Mouse (Mus musculus) heart, embryonic 12.5 days (tissue): ENCODE measurements around the gene Fam198a. TPM values are rescaled to one million over a fixed set of nuclear protein-coding genes. Genes with fewer than 3 reads are reported as not detected.

ENCODE experiments used
- ATAC-seq: fragments of 200-750 bp; cut with Nextera tagmentation; 2 replicates; pipeline ENCODE4 v1.8.0; 2017; ENCODE audit warnings: moderate TSS enrichment, moderate library complexity; ENCODE audit not compliant: insufficient number of reproducible peaks, low FRiP score
- H3K27ac ChIP-seq: fragments of 300-500 bp; sonication (generic); 2 replicates; pipeline ENCODE4 v1.5.1; 2016; ENCODE audit warnings: mild to moderate bottlenecking, moderate library complexity; ENCODE audit not compliant: poor library complexity, severe bottlenecking
- H3K27me3 ChIP-seq: fragments of 300-500 bp; sonication (generic); replicated peaks from 2 replicates; pipeline ENCODE4 v1.6.1; 2016; ENCODE audit warnings: mild to moderate bottlenecking, moderate library complexity
- H3K36me3 ChIP-seq: fragments of 300-500 bp; sonication (generic); 2 replicates; pipeline ENCODE4 v1.6.1; 2016; ENCODE audit warnings: mild to moderate bottlenecking, moderate library complexity
- H3K4me1 ChIP-seq: fragments of 300-500 bp; sonication (generic); replicated peaks from 2 replicates; pipeline ENCODE4 v1.6.1; 2016; ENCODE audit warnings: mild to moderate bottlenecking
- H3K4me2 ChIP-seq: fragments of 300-500 bp; sonication (generic); 2 replicates; pipeline ENCODE4 v1.6.1; 2016; ENCODE audit warnings: mild to moderate bottlenecking, moderate library complexity
- H3K4me3 ChIP-seq: fragments of 300-500 bp; sonication (generic); 2 replicates; pipeline ENCODE4 v1.5.1; 2016; ENCODE audit warnings: mild to moderate bottlenecking
- H3K9ac ChIP-seq: fragments of 300-500 bp; sonication (generic); 2 replicates; pipeline ENCODE4 v1.6.1; 2016; ENCODE audit warnings: mild to moderate bottlenecking, moderate library complexity
- H3K9me3 ChIP-seq: fragments of 300-500 bp; sonication (generic); replicated peaks from 2 replicates; pipeline ENCODE4 v1.6.1; 2016; ENCODE audit warnings: mild to moderate bottlenecking, moderate library complexity
- WGBS: fragments of 180-500 bp; shearing (Covaris S2); methylation state at CpG from one replicate; pipeline ENCODE4 v1.1.7; 2016; 5-methylcytosine and 5-hydroxymethylcytosine counted together
- polyA plus RNA-seq: library from polyadenylated mRNA; unstranded; fragments of >200 nt; fragmentation: Nextera tagmentation; extraction: Ambion mirVana; gene quantifications from 2 replicates; pipeline ENCODE4 v1.2.1, GENCODE M21; 2016

The Fam198a gene
- polyA plus RNA-seq, 1 experiment from 2014 or later = 1.00 TPM

DNA sequence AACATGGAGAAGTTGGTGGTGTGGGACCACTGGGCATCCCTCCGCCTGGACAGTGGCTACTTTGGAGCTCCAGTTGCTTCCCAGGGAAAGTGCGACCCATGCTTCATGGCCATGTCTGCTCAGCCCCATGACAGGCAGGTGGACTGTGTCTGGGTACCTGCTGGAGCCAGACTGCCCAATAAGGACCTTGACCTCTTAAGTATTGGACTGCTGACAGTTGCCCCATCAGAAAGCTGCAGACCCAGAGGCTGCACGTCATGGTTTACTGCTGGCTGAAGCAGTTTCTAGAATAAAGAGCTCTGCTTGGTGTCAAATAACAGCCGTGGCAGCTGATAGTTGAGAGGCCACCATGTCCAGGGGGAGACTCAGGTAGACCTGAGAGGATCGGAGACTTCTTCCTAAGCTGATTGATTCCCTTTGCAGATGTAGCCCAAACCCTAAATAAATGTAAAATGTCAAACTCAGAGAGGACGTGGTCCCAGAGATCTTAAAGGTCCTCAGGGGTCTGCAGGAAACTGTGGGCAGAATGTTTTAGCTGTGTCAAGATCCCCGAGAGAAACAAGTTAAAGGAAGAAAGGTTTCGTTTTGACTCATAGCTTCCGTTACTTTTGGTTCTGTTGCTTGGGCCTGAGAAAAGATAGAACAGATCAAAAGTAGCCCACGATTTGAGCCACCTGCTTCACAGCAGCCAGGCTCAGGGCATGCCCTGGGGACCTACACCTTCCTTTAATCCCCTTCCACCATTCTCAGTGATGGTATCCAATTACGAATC lies 24.0 kb upstream of the Fam198a start:
- no peak overlapping the region for H3K9ac ChIP-seq
- no peak overlapping the region for H3K4me2 ChIP-seq
- H3K4me3 ChIP-seq = no peak overlapping the region
- WGBS = 48% methylated on average over 11 of the region's 11 CpGs
- H3K4me1 ChIP-seq = peaks cover 3% of the 10 kb centered on the region
- no peak overlapping the region for H3K27ac ChIP-seq
- ATAC-seq = no peak
- no peaks in the 10 kb centered on the region for H3K9me3 ChIP-seq
- peaks cover 4% of the 10 kb centered on the region; the same call in 1 of the 2 replicates for H3K27me3 ChIP-seq
- no peaks in the 10 kb centered on the region for H3K36me3 ChIP-seq

DNA sequence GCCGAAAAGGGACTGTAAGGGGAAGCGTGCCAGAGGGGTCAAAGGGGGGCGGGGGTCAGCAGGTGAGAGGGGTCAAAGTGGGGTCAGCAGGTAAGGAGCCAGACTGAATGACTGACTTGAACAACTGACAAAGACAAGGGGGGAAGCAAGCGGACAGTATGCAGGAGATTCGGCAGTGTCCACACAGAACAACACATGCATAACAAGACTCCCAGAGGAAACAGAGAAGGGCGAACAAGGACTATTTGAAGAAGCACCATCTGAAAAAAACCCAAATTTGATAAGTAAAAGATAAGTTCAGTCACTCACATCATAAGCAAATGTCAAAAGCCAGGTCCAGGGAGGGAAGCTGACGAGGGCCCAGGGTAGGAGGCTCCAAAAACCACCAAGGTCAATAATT lies 23.1 kb upstream of the Fam198a start:
- H3K36me3 ChIP-seq = no peaks in the 10 kb centered on the region
- no peak overlapping the region for H3K9ac ChIP-seq
- ATAC-seq = no peak
- 71% methylated on average over 7 of the region's 7 CpGs for WGBS
- H3K9me3 ChIP-seq = no peaks in the 10 kb centered on the region
- H3K27ac ChIP-seq = no peak overlapping the region
- no peak overlapping the region for H3K4me2 ChIP-seq
- peaks cover 9% of the 10 kb centered on the region for H3K27me3 ChIP-seq
- no peak overlapping the region for H3K4me3 ChIP-seq
- peaks cover 3% of the 10 kb centered on the region for H3K4me1 ChIP-seq

DNA sequence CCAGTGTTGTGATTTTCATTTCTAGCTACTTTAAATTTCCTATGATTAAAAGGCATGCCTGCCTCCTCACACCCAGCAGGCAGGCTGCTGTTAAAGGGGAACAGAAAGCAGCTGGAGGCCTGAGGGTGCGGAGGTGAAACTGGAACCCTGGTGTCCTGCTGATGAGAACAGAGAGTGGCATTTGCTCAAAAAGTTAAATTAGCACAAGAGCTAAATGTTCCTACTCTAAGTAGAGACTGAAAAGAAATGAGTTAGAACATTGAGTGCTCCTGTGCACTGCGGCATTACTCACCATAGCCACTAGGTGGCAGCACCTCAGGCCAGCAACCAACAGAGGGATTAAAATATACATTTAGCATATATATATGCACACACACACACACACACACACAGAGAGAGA lies 22.3 kb upstream of the Fam198a start:
- H3K4me3 ChIP-seq = no peak overlapping the region
- no peaks in the 10 kb centered on the region for H3K9me3 ChIP-seq
- H3K4me1 ChIP-seq = peaks cover 3% of the 10 kb centered on the region
- no peak for ATAC-seq
- H3K27ac ChIP-seq = no peak overlapping the region
- no peak overlapping the region for H3K9ac ChIP-seq
- 17% methylated on average over 2 of the region's 2 CpGs for WGBS
- H3K36me3 ChIP-seq = no peaks in the 10 kb centered on the region
- no peak overlapping the region for H3K4me2 ChIP-seq
- H3K27me3 ChIP-seq = peaks cover 11% of the 10 kb centered on the region

DNA sequence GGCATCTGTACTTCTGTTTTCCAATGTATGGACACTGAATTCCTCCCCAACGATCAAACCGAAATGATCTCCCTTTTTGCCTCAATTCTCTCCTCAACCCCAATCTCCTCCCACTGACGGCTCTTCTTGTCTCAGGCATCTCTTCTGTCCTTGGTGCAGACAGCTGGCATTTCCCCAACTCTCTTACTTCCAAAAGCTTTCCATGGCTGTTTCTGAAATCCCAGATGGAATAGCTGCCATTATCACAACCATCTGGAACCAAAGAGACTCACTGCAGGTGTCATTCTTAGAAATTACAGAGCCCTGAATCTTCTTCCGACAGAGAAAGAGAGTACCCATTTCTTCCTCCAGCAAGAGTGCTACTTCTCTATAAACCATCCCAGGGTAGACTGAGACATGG lies 15.9 kb upstream of the Fam198a start:
- 75% methylated on average over 4 of the region's 4 CpGs for WGBS
- no peak overlapping the region for H3K9ac ChIP-seq
- H3K4me1 ChIP-seq = no peaks in the 10 kb centered on the region

DNA sequence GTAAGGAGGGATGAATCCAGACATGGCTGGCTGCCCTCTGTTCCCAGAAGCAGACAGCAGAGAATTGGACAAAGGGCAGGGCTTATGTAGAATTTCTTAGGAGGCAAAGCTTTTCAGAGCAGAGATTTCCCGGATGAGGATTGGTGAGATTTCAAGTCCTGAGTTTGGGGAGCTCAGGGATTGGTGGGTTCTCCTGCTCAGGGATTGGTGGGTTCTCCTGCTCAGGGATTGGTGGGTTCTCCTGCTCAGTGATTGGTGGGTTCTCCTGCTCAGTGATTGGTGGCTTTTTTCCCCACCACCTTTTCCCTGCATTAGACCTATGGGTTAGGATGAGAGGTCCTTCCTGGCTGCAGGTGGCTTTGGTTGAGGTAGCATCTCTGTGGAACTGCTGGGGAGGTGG lies 13.8 kb upstream of the Fam198a start:
- no peak overlapping the region for H3K4me2 ChIP-seq
- H3K9me3 ChIP-seq = no peaks in the 10 kb centered on the region
- no peak for ATAC-seq
- WGBS = 65% methylated on average over 1 of the region's 1 CpGs
- no peak overlapping the region for H3K9ac ChIP-seq
- H3K4me3 ChIP-seq = no peak overlapping the region
- peaks cover 15% of the 10 kb centered on the region for H3K27me3 ChIP-seq
- H3K36me3 ChIP-seq = no peaks in the 10 kb centered on the region
- H3K4me1 ChIP-seq = no peaks in the 10 kb centered on the region
- no peak overlapping the region for H3K27ac ChIP-seq

More for the DNA sequence above, 15.9 kb upstream of the Fam198a start:
- Histone ChIP-seq H3K27ac (no peak overlapping the region), H3K4me2 (no peak overlapping the region), H3K9me3 (no peaks in the 10 kb centered on the region), H3K4me3 (no peak overlapping the region), H3K36me3 (no peaks in the 10 kb centered on the region), H3K27me3 (peaks cover 15% of the 10 kb centered on the region)
- no peak for ATAC-seq

DNA sequence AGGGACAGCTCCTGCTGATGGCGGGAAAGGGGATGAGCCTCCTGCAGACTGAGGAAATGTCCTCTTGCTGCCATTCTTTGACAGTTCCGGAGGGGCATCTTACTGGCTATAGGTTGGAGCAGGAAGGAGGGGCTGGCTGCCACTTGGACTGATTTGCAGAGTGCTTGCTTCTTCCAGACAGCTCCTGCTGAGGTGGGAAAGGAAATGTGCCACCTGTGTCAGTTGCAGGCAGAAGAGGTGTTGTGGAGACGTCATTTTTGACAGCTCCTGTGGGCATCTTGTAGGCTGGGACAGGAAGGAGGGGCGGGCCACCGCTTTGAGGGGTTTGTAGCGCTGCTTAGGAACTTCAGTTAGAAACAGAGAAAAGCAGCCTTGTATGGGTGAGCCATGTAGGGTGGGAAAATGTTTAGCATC lies 13.3 kb upstream of the Fam198a start:
- Histone ChIP-seq H3K9ac (no peak overlapping the region), H3K36me3 (no peaks in the 10 kb centered on the region), H3K27me3 (peaks cover 13% of the 10 kb centered on the region), H3K4me1 (no peaks in the 10 kb centered on the region), H3K9me3 (no peaks in the 10 kb centered on the region), H3K4me2 (peak overlapping the region; percentile 65), H3K27ac (no peak overlapping the region), H3K4me3 (peak overlapping the region; percentile 41; the same call in 1 of the 2 replicates)
- no peak for ATAC-seq
- 50% methylated on average over 6 of the region's 6 CpGs for WGBS

DNA sequence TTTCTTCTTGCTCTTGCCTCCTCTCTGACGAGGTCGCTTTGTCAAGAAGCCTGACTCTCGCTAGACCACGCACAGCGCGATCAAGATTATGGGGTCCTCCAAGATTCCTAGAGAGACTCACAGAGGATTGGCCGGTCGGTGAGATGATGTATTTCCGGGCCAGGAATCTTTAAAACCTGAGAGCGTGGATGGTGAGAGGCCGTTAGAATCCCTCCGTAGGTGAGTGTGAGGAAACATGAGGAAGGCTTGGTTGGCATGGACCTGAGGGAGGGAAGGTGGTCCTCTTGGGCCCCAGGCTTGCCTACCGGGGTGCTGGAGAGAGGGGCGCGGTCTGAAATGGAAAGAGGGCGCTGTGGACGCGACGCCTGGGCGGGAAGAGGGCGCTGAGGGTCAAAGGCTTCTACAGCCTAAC lies 12.8 kb upstream of the Fam198a start:
- H3K36me3 ChIP-seq = no peaks in the 10 kb centered on the region
- 51% methylated on average over 21 of the region's 21 CpGs for WGBS
- peak overlapping the region; percentile 65 for H3K4me2 ChIP-seq
- no peak overlapping the region for H3K27ac ChIP-seq
- no peaks in the 10 kb centered on the region for H3K4me1 ChIP-seq
- H3K4me3 ChIP-seq = peak overlapping the region; percentile 41
- 0 out of 2 replicates have a peak overlapping the region, but pooled peaks have one; percentile 28 for H3K9ac ChIP-seq
- H3K9me3 ChIP-seq = no peaks in the 10 kb centered on the region
- ATAC-seq = 0 out of 2 replicates have a peak, but pooled peaks have one; percentile 29
- peaks cover 8% of the 10 kb centered on the region for H3K27me3 ChIP-seq

DNA sequence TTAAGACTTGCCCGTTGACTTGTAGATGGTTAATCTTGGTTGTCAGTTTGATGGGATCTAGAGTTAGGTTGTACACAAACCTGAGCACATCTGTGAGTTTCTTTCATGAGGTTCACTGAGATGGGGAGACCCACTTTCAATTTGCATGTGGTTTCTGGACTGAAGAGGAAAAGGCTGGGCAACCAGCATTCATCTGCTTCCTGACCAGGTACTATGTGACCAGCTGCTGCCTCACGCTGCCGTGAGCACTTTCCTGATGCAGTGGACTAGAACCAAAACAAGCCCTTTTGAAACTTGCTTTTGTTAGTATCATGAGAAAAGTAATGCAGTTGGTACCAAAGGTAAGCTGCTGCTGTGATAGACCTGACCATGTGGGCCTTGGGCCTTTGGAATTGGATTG lies 7.8 kb upstream of the Fam198a start:
- H3K27ac ChIP-seq = no peak overlapping the region
- H3K4me2 ChIP-seq = no peak overlapping the region
- no peaks in the 10 kb centered on the region for H3K9me3 ChIP-seq
- WGBS = 81% methylated on average over 3 of the region's 3 CpGs
- H3K36me3 ChIP-seq = no peaks in the 10 kb centered on the region
- H3K4me3 ChIP-seq = no peak overlapping the region
- ATAC-seq = no peak
- H3K9ac ChIP-seq = no peak overlapping the region
- H3K27me3 ChIP-seq = no peaks in the 10 kb centered on the region
- H3K4me1 ChIP-seq = no peaks in the 10 kb centered on the region

DNA sequence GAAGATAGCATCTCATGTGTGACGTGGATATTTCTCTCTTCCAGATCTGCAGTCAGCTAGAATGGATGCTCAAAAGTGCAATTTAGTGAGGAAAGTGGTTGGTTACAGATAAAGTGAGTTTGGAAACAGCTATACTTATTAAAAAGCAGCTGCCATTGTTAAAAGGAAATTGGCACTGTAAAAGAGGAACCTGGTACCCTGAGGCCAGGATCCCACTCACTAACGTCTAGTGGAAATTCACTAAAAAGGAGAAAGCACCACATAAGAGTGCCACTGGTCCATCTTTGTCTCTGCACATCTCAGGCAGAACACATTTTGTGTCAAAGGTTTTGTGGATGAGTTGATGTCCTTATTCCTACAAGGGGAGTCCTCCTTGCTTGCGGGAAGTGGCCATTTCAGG lies 7.2 kb upstream of the Fam198a start:
- Histone ChIP-seq H3K4me1 (no peaks in the 10 kb centered on the region), H3K4me2 (no peak overlapping the region), H3K27ac (no peak overlapping the region), H3K9ac (no peak overlapping the region), H3K27me3 (no peaks in the 10 kb centered on the region), H3K4me3 (no peak overlapping the region), H3K36me3 (no peaks in the 10 kb centered on the region), H3K9me3 (no peaks in the 10 kb centered on the region)
- WGBS = 77% methylated on average over 3 of the region's 3 CpGs
- no peak for ATAC-seq

DNA sequence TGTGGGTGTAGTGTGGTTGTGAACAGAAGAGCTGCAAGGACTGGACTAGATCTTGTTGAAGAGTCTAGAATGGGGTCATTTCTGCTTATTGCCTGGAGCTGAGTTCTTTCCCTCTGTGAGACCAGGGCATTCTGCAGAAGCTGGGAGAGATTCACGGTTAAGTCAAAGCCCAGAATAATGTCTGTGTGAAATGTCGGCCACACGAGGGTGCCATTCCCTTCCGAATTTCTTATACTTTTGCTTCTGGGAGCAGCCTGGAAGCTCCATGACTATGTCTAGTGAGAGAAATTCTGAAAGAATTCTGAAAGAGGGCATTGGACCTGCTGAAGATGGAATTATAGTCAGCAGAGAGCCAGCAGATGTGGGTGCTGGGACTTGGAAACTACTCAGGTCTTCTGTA lies 3.0 kb upstream of the Fam198a start:
- H3K27ac ChIP-seq = no peak overlapping the region
- H3K9me3 ChIP-seq = no peaks in the 10 kb centered on the region
- no peak overlapping the region for H3K9ac ChIP-seq
- ATAC-seq = no peak
- H3K4me3 ChIP-seq = no peak overlapping the region
- no peaks in the 10 kb centered on the region; the same call in 1 of the 2 replicates for H3K27me3 ChIP-seq
- no peaks in the 10 kb centered on the region for H3K36me3 ChIP-seq
- no peak overlapping the region for H3K4me2 ChIP-seq
- WGBS = 8% methylated on average over 4 of the region's 4 CpGs
- peaks cover 11% of the 10 kb centered on the region for H3K4me1 ChIP-seq

DNA sequence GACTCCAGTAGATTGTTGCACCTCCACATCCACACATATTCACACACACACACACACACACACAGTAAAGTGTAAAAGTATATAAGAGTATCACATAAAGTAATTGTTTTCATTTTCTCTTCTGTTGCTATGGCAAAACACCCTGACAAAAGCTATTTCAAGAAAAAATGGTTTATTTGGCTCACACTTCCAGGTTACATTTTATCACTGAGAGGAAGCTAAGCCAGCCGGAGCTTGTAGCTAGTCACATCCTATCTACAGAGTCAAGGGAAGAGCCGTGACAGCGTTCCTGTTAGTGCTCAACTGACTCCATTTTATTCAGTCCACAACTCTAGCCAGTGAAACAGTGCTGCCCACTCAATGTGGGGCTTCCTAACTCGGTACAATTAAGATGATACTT lies 2.4 kb upstream of the Fam198a start:
- Histone ChIP-seq H3K9me3 (no peaks in the 10 kb centered on the region), H3K4me2 (no peak overlapping the region), H3K9ac (no peak overlapping the region), H3K36me3 (no peaks in the 10 kb centered on the region), H3K27me3 (no peaks in the 10 kb centered on the region; the same call in 1 of the 2 replicates), H3K27ac (no peak overlapping the region), H3K4me1 (peaks cover 11% of the 10 kb centered on the region), H3K4me3 (no peak overlapping the region)
- whole genome bisulfite sequencing = 34% methylated on average over 4 of the region's 4 CpGs
- no peak for ATAC-seq

DNA sequence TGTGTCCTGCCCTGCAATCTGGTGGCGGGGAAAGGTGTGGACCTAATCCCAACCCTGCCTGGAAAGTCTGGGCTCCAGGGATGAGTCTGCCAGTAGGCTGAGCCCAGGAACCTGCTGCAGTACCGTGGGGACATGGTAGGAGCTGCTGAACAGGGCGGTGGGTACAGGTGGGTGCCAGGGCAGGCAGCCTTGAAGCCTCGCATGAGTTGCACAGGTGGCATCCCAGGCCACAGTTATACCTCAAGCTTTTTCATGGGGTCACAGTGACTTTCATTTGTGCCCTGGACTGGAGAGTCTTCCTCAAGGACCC lies 281 bp downstream of the Fam198a start:
- Histone ChIP-seq H3K27me3 (no peaks in the 10 kb centered on the region; the same call in 1 of the 2 replicates), H3K27ac (no peak overlapping the region)
- WGBS = 36% methylated on average over 4 of the region's 4 CpGs

More for the DNA sequence above, 281 bp downstream of the Fam198a start:
- H3K4me2 ChIP-seq = peak overlapping the region; percentile 64
- no peak for ATAC-seq
- H3K9me3 ChIP-seq = no peaks in the 10 kb centered on the region
- H3K4me3 ChIP-seq = peak overlapping the region; percentile 34
- H3K4me1 ChIP-seq = peaks cover 11% of the 10 kb centered on the region
- H3K9ac ChIP-seq = peak overlapping the region; percentile 32; the same call in 1 of the 2 replicates
- no peaks in the 10 kb centered on the region for H3K36me3 ChIP-seq
